Mouse (Mus musculus) lung, embryonic 14.5 days (tissue): ENCODE data around the gene Aatf. TPM values are rescaled to one million over a fixed set of nuclear protein-coding genes. Genes with fewer than 3 reads are reported as not detected.
A peak's percentile ranks its signal among the peaks of the same experiment; 100 is the strongest.

Source experiments
- ATAC-seq: fragments of 200-750 bp; cut with Nextera tagmentation; 2 replicates; pipeline ENCODE4 v1.8.0; 2017; ENCODE audit warnings: mild to moderate bottlenecking, moderate TSS enrichment, moderate library complexity; ENCODE audit not compliant: insufficient read depth
- DNase-seq: peaks from one replicate; pipeline ENCODE4 v3.0.0-alpha.2; 2015
- H3K27ac ChIP-seq: fragments of 300-500 bp; sonication (generic); 2 replicates; pipeline ENCODE4 v1.5.1; 2014; ENCODE audit warnings: low read depth, mild to moderate bottlenecking, moderate library complexity
- H3K27me3 ChIP-seq: fragments of 300-500 bp; sonication (generic); 2 replicates; pipeline ENCODE4 v1.6.1; 2014; ENCODE audit warnings: low read length, control low read depth; ENCODE audit not compliant: insufficient read depth
- H3K36me3 ChIP-seq: fragments of 300-500 bp; sonication (generic); 2 replicates; pipeline ENCODE4 v1.6.1; 2014; ENCODE audit warnings: control low read depth; ENCODE audit not compliant: insufficient read depth
- H3K4me1 ChIP-seq: fragments of 300-500 bp; sonication (generic); 2 replicates; pipeline ENCODE4 v1.6.1; 2014; ENCODE audit warnings: antibody characterized with exemption, control low read depth; ENCODE audit not compliant: insufficient read depth
- H3K4me2 ChIP-seq: fragments of 300-500 bp; sonication (generic); 2 replicates; pipeline ENCODE4 v1.6.1; 2014; ENCODE audit warnings: mild to moderate bottlenecking
- H3K4me3 ChIP-seq: fragments of 300-500 bp; sonication (generic); 2 replicates; pipeline ENCODE4 v1.5.1; 2014; ENCODE audit warnings: low read depth, low read length
- H3K9ac ChIP-seq: fragments of 300-500 bp; sonication (generic); 2 replicates; pipeline ENCODE4 v1.6.1; 2014
- H3K9me3 ChIP-seq: fragments of 300-500 bp; sonication (generic); 2 replicates; pipeline ENCODE4 v1.6.1; 2016; ENCODE audit warnings: low read depth, low read length, control low read depth
- CTCF ChIP-seq: IDR thresholded peaks from 2 replicates; pipeline ENCODE4 v1.5.1; 2016; ENCODE audit warnings: antibody characterized with exemption, low read depth
- WGBS: fragments of 180-500 bp; shearing (Covaris S2); extraction: QIAGEN DNeasy Blood & Tissue Kit; methylation state at CpG from one replicate; pipeline ENCODE4 v1.1.7; 2014; 5-methylcytosine and 5-hydroxymethylcytosine counted together
- polyA plus RNA-seq: library from polyadenylated mRNA; unstranded; fragments of >200 nt; fragmentation: Nextera tagmentation; extraction: Ambion mirVana; gene quantifications from 2 replicates; pipeline ENCODE4 v1.2.1, GENCODE M21; 2014

The Aatf gene
- polyA plus RNA-seq, 1 experiment from 2014 or later = 44.9 TPM

GRCm38 (mm10) chr11:84430336-84430735, 83.0 kb downstream of the Aatf start:
- no peak for DNase-seq
- no peak for ATAC-seq
- Histone ChIP-seq H3K4me1 (no peaks in the 10 kb centered on the region), H3K36me3 (0 out of 2 replicates have a peak, but pooled peaks cover 3% of the 10 kb centered on the region), H3K4me3 (no peak overlapping the region), H3K9ac (no peak overlapping the region), H3K4me2 (no peak overlapping the region), H3K27ac (no peak overlapping the region), H3K9me3 (no peaks in the 10 kb centered on the region), H3K27me3 (no peaks in the 10 kb centered on the region)
- TF ChIP-seq CTCF = no peak
- 53% methylated on average over 4 of the region's 4 CpGs for WGBS

GRCm38 (mm10) chr11:84429581-84429980, 83.7 kb downstream of the Aatf start:
- Histone ChIP-seq H3K27ac (no peak overlapping the region), H3K9ac (no peak overlapping the region), H3K27me3 (no peaks in the 10 kb centered on the region), H3K36me3 (0 out of 2 replicates have a peak, but pooled peaks cover 3% of the 10 kb centered on the region), H3K9me3 (no peaks in the 10 kb centered on the region), H3K4me2 (no peak overlapping the region), H3K4me3 (no peak overlapping the region), H3K4me1 (no peaks in the 10 kb centered on the region)
- ATAC-seq = peak; percentile 68; the same call in 1 of the 2 replicates
- DNase-seq = peak; percentile 82
- 47% methylated on average over 1 of the region's 1 CpGs for WGBS
- peak; percentile 79 for TF ChIP-seq CTCF

GRCm38 (mm10) chr11:84426633-84426998, 86.7 kb downstream of the Aatf start:
- Histone ChIP-seq H3K27ac (no peak overlapping the region), H3K4me1 (no peaks in the 10 kb centered on the region), H3K9me3 (no peaks in the 10 kb centered on the region), H3K9ac (no peak overlapping the region), H3K27me3 (no peaks in the 10 kb centered on the region), H3K36me3 (peaks cover 11% of the 10 kb centered on the region), H3K4me2 (no peak overlapping the region), H3K4me3 (no peak overlapping the region)
- 89% methylated on average over 5 of the region's 5 CpGs for WGBS
- TF ChIP-seq CTCF = no peak
- DNase-seq = no peak
- ATAC-seq = no peak

GRCm38 (mm10) chr11:84425736-84426632, 87.3 kb downstream of the Aatf start:
- H3K4me1 ChIP-seq = no peaks in the 10 kb centered on the region
- no peak overlapping the region for H3K4me3 ChIP-seq
- no peaks in the 10 kb centered on the region for H3K27me3 ChIP-seq
- peaks cover 11% of the 10 kb centered on the region for H3K36me3 ChIP-seq
- no peak for TF ChIP-seq CTCF
- ATAC-seq = no peak
- no peaks in the 10 kb centered on the region for H3K9me3 ChIP-seq
- DNase-seq = no peak
- no peak overlapping the region for H3K27ac ChIP-seq
- WGBS = 54% methylated on average over 13 of the region's 13 CpGs
- no peak overlapping the region for H3K9ac ChIP-seq
- no peak overlapping the region for H3K4me2 ChIP-seq

- DNase-seq = no peak
Observed at GRCm38 (mm10) chr11:84420779-84421178, 92.5 kb downstream of the Aatf start.

DNA sequence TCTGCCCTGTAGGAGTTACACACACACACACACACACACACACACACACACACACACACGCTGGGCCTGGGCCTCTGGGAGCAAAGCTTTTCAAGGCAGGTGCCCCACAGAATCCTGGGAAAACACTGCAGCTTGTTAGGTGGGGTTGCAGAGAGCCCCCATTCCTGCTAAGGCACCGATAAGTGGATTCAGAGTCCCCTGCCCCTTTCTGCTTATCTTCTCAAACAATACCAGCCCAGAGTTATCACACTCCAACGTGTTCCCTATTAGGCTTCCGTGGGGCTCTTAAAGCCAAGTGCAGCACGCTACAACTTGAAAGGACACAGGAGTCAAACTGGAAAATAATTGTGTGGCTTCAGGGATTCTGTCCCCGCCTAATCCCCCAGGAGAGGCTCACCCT, 100.2 kb downstream of the Aatf start:
- ATAC-seq (no peak), DNase-seq (no peak)
- Histone ChIP-seq H3K4me1 (no peaks in the 10 kb centered on the region), H3K4me3 (no peak overlapping the region), H3K27me3 (no peaks in the 10 kb centered on the region), H3K27ac (no peak overlapping the region), H3K4me2 (no peak overlapping the region), H3K9me3 (no peaks in the 10 kb centered on the region), H3K36me3 (no peaks in the 10 kb centered on the region), H3K9ac (no peak overlapping the region)
- no peak for TF ChIP-seq CTCF
- 44% methylated on average over 6 of the region's 6 CpGs for WGBS

More at GRCm38 (mm10) chr11:84420779-84421178, 92.5 kb downstream of the Aatf start:
- no peaks in the 10 kb centered on the region for H3K4me1 ChIP-seq
- ATAC-seq = no peak
- H3K27ac ChIP-seq = no peak overlapping the region
- no peak overlapping the region for H3K4me2 ChIP-seq
- peaks cover 8% of the 10 kb centered on the region for H3K36me3 ChIP-seq
- no peak overlapping the region for H3K4me3 ChIP-seq
- no peaks in the 10 kb centered on the region for H3K9me3 ChIP-seq
- 89% methylated on average over 6 of the region's 6 CpGs for WGBS
- no peak for TF ChIP-seq CTCF
- H3K9ac ChIP-seq = no peak overlapping the region
- H3K27me3 ChIP-seq = no peaks in the 10 kb centered on the region

GRCm38 (mm10) chr11:84412201-84412934, 101.0 kb downstream of the Aatf start:
- Histone ChIP-seq H3K4me1 (no peaks in the 10 kb centered on the region), H3K4me3 (no peak overlapping the region), H3K27ac (no peak overlapping the region), H3K4me2 (no peak overlapping the region), H3K36me3 (no peaks in the 10 kb centered on the region), H3K9me3 (no peaks in the 10 kb centered on the region), H3K9ac (no peak overlapping the region), H3K27me3 (no peaks in the 10 kb centered on the region)
- TF ChIP-seq CTCF = no peak
- ATAC-seq (no peak), DNase-seq (no peak)
- WGBS = 44% methylated on average over 12 of the region's 12 CpGs
